Mouse (Mus musculus) E14TG2a.4 (cell line): Measurements from ENCODE around the gene Metap2.

Experiments used
- CTCF ChIP-seq: conservative IDR thresholded peaks from 2 replicates; pipeline ENCODE4 v1.5.1; 2014; ENCODE audit warnings: low read length
- NANOG ChIP-seq: IDR thresholded peaks from 2 replicates; pipeline ENCODE4 v1.6.1; 2014; ENCODE audit warnings: borderline replicate concordance, low read length, mixed read lengths

GRCm38 (mm10) chr10:93831730-93832574 is 64.9 kb downstream of the Metap2 start:
- TF ChIP-seq CTCF (no peak), NANOG (no peak)
